Mouse (Mus musculus) stomach, embryonic 14.5 days (tissue): ENCODE measurements around the gene Rfk. TPM values are rescaled to one million over a fixed set of nuclear protein-coding genes. Genes with fewer than 3 reads are reported as not detected.

Source experiments
- ATAC-seq: fragments of 200-750 bp; cut with Nextera tagmentation; 2 replicates; pipeline ENCODE4 v1.8.0; 2017; ENCODE audit warnings: low read depth, moderate TSS enrichment; ENCODE audit not compliant: insufficient number of reproducible peaks, insufficient read depth, low FRiP score
- H3K27ac ChIP-seq: fragments of 300-500 bp; sonication (generic); 2 replicates; pipeline ENCODE4 v1.5.1; 2014; ENCODE audit warnings: mild to moderate bottlenecking, low read length, moderate library complexity, mixed read lengths
- H3K27me3 ChIP-seq: fragments of 300-500 bp; sonication (generic); 2 replicates; pipeline ENCODE4 v1.6.1; 2014; ENCODE audit warnings: low read length, control low read depth, mixed read lengths; ENCODE audit not compliant: control insufficient read depth, insufficient read depth
- H3K36me3 ChIP-seq: fragments of 300-500 bp; sonication (generic); 2 replicates; pipeline ENCODE4 v1.6.1; 2014; ENCODE audit warnings: mild to moderate bottlenecking, control low read depth, low read length, moderate library complexity, mixed read lengths; ENCODE audit not compliant: control insufficient read depth, insufficient read depth
- H3K4me1 ChIP-seq: fragments of 300-500 bp; sonication (generic); 2 replicates; pipeline ENCODE4 v1.6.1; 2014; ENCODE audit warnings: low read length, control low read depth, mixed read lengths; ENCODE audit not compliant: control insufficient read depth, insufficient read depth
- H3K4me2 ChIP-seq: fragments of 300-500 bp; sonication (generic); replicated peaks from 2 replicates; pipeline ENCODE4 v1.6.1; 2014; ENCODE audit warnings: low read depth, low read length, control low read depth
- H3K4me3 ChIP-seq: fragments of 300-500 bp; sonication (generic); 2 replicates; pipeline ENCODE4 v1.5.1; 2014; ENCODE audit warnings: low read depth, low read length, control low read depth
- H3K9ac ChIP-seq: fragments of 300-500 bp; sonication (generic); replicated peaks from 2 replicates; pipeline ENCODE4 v1.6.1; 2014; ENCODE audit warnings: low read depth, mild to moderate bottlenecking, control low read depth, low read length, moderate library complexity, mixed read lengths
- H3K9me3 ChIP-seq: fragments of 300-500 bp; sonication (generic); 2 replicates; pipeline ENCODE4 v1.6.1; 2016; ENCODE audit warnings: low read depth, low read length, control low read depth; ENCODE audit not compliant: control insufficient read depth
- WGBS: fragments of 180-500 bp; shearing (Covaris S2); extraction: QIAGEN DNeasy Blood & Tissue Kit; methylation state at CpG from one replicate; pipeline ENCODE4 v1.1.7; 2014; 5-methylcytosine and 5-hydroxymethylcytosine counted together
- polyA plus RNA-seq: library from polyadenylated mRNA; unstranded; fragments of >200 nt; fragmentation: Nextera tagmentation; extraction: Ambion mirVana; gene quantifications from 2 replicates; pipeline ENCODE4 v1.2.1, GENCODE M21; 2014

The Rfk gene
- polyA plus RNA-seq, 1 experiment from 2014 or later = 68.2 TPM

DNA sequence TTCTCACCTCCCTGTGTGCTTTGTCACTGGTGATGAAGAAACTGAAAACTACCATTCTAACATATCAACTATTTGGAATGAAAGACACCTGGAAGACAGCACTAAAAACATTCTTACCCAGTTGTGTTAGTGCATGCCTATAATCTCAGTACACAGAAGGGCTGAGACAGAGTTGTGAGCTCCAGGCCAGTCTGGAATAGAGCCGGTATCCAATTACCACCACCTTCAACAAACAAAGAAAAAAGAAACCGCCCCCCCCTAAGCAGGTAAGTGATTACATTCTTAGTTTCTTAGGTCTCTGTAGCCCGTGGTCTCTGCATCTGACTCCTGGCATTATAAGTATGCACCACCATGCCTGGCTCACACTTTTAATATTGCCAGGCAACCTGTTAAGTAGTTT is 977 bp upstream of the Rfk start:
- 7% methylated on average over 3 of the region's 3 CpGs for WGBS
- Histone ChIP-seq H3K4me1 (peaks cover 6% of the 10 kb centered on the region), H3K4me2 (peak overlapping the region; percentile 62; the same call in 1 of the 2 replicates), H3K4me3 (0 out of 2 replicates have a peak overlapping the region, but pooled peaks have one; percentile 89), H3K9me3 (no peaks in the 10 kb centered on the region), H3K27ac (no peak overlapping the region), H3K36me3 (no peaks in the 10 kb centered on the region), H3K27me3 (no peaks in the 10 kb centered on the region), H3K9ac (no peak overlapping the region)
- no peak for ATAC-seq

- H3K9ac ChIP-seq = no peak overlapping the region
- WGBS = 80% methylated on average over 4 of the region's 4 CpGs
- no peak for ATAC-seq
These were observed 3.0 kb downstream of the Rfk start for GRCm38 (mm10) chr19:17396802-17397201.

GRCm38 (mm10) chr19:17397922-17398321 is 4.1 kb downstream of the Rfk start:
- Histone ChIP-seq H3K36me3 (peaks cover 17% of the 10 kb centered on the region), H3K4me1 (peaks cover 6% of the 10 kb centered on the region), H3K4me3 (no peak overlapping the region), H3K27ac (no peak overlapping the region), H3K27me3 (no peaks in the 10 kb centered on the region), H3K4me2 (no peak overlapping the region), H3K9me3 (no peaks in the 10 kb centered on the region), H3K9ac (no peak overlapping the region)
- no peak for ATAC-seq
- 63% methylated on average over 5 of the region's 5 CpGs for WGBS

More at GRCm38 (mm10) chr19:17396802-17397201, 3.0 kb downstream of the Rfk start:
- H3K4me1 ChIP-seq = peaks cover 6% of the 10 kb centered on the region
- H3K4me3 ChIP-seq = no peak overlapping the region
- no peak overlapping the region for H3K27ac ChIP-seq
- H3K36me3 ChIP-seq = peaks cover 17% of the 10 kb centered on the region
- H3K9me3 ChIP-seq = no peaks in the 10 kb centered on the region
- H3K27me3 ChIP-seq = no peaks in the 10 kb centered on the region
- H3K4me2 ChIP-seq = no peak overlapping the region

GRCm38 (mm10) chr19:17399965-17400364 is 6.1 kb downstream of the Rfk start:
- H3K4me3 ChIP-seq = no peak overlapping the region
- peaks cover 17% of the 10 kb centered on the region for H3K36me3 ChIP-seq
- no peak overlapping the region for H3K27ac ChIP-seq
- H3K9ac ChIP-seq = no peak overlapping the region
- H3K4me1 ChIP-seq = peaks cover 3% of the 10 kb centered on the region
- no peak overlapping the region for H3K4me2 ChIP-seq
- no peak for ATAC-seq
- H3K9me3 ChIP-seq = no peaks in the 10 kb centered on the region
- H3K27me3 ChIP-seq = no peaks in the 10 kb centered on the region
- 86% methylated on average over 4 of the region's 4 CpGs for WGBS

- H3K27ac ChIP-seq = no peak overlapping the region
- no peaks in the 10 kb centered on the region for H3K27me3 ChIP-seq
- H3K36me3 ChIP-seq = peaks cover 17% of the 10 kb centered on the region
- H3K9me3 ChIP-seq = no peaks in the 10 kb centered on the region
- ATAC-seq = no peak
- H3K4me2 ChIP-seq = no peak overlapping the region
- 66% methylated on average over 4 of the region's 4 CpGs for WGBS
- no peaks in the 10 kb centered on the region for H3K4me1 ChIP-seq
- no peak overlapping the region for H3K4me3 ChIP-seq
- no peak overlapping the region for H3K9ac ChIP-seq
These were observed 6.7 kb downstream of the Rfk start for GRCm38 (mm10) chr19:17400571-17400970.

- no peak for ATAC-seq
- 93% methylated on average over 4 of the region's 4 CpGs for WGBS
- no peak overlapping the region for H3K4me2 ChIP-seq
- H3K9ac ChIP-seq = no peak overlapping the region
- no peak overlapping the region for H3K27ac ChIP-seq
- peaks cover 15% of the 10 kb centered on the region for H3K36me3 ChIP-seq
- no peaks in the 10 kb centered on the region; the same call in 1 of the 2 replicates for H3K9me3 ChIP-seq
- no peaks in the 10 kb centered on the region for H3K4me1 ChIP-seq
- no peaks in the 10 kb centered on the region for H3K27me3 ChIP-seq
- H3K4me3 ChIP-seq = no peak overlapping the region
These were observed 9.3 kb downstream of the Rfk start for GRCm38 (mm10) chr19:17403175-17403574.

DNA sequence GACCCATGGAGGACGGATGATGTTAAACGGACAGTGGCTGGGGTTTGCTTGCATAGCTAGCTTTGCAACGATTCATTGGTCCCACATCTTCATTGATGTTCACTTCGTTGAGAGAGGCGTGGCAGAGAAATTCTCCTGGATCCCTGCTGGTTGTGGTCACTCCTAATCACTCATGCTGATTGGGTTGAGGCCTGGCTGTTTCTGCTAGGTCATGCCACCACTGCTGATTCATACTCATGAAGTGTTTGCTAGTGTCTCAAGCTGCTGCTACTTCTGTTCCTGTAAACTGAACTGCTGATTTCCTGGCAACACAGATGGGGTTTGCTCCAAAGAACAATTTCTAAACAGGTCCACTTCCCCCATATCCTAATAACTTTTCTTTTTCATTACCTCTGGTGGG is 13.0 kb downstream of the Rfk start:
- no peaks in the 10 kb centered on the region; the same call in 1 of the 2 replicates for H3K9me3 ChIP-seq
- no peaks in the 10 kb centered on the region for H3K4me1 ChIP-seq
- H3K27ac ChIP-seq = no peak overlapping the region
- H3K4me3 ChIP-seq = no peak overlapping the region
- H3K36me3 ChIP-seq = no peaks in the 10 kb centered on the region
- H3K9ac ChIP-seq = no peak overlapping the region
- no peaks in the 10 kb centered on the region for H3K27me3 ChIP-seq
- H3K4me2 ChIP-seq = no peak overlapping the region
- WGBS = 86% methylated on average over 5 of the region's 5 CpGs
- ATAC-seq = no peak

DNA sequence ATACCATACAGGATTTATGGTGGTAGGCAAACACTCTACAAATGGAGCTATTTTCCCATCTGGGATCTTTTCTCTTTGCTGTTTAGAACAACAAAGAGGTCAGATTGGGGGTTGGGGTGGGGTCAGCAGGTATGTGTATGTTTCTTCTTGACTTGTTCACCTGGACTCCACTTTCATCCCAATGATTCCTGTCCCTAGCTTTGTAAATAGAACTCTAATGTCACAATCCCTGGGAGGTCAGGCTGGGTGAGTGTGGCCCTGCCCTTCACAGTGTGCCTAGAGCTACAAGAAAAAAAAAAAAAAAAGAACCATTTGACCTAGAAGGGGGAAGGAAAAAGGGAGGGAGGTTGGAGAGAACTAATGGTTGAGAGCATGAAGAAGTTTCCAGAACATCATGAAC is 14.7 kb downstream of the Rfk start:
- Histone ChIP-seq H3K4me1 (no peaks in the 10 kb centered on the region), H3K9ac (no peak overlapping the region), H3K4me2 (no peak overlapping the region), H3K27ac (no peak overlapping the region), H3K4me3 (no peak overlapping the region), H3K36me3 (no peaks in the 10 kb centered on the region), H3K9me3 (no peaks in the 10 kb centered on the region; the same call in 1 of the 2 replicates), H3K27me3 (no peaks in the 10 kb centered on the region)
- no peak for ATAC-seq

DNA sequence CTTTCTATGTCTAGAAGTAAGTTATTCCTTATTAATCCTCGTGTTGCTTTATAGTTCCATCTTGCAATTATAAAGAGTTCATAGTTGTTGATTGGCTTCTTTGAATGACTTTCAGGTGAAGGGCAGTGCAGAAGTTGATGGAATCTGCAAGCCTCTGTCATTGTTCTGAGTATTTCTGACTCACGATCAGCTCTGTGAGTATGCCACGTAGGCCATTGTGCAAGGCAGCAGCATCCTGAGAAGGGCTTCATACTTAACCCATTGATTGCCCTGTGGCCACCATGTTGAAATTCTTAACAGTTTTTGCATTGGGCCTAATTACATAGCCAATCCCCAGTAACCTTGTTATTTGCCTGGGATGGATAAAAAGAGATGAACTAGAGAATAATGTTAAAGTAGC is 15.5 kb downstream of the Rfk start:
- no peak overlapping the region for H3K9ac ChIP-seq
- H3K27me3 ChIP-seq = no peaks in the 10 kb centered on the region
- no peaks in the 10 kb centered on the region; the same call in 1 of the 2 replicates for H3K9me3 ChIP-seq
- no peak overlapping the region for H3K4me3 ChIP-seq
- H3K36me3 ChIP-seq = no peaks in the 10 kb centered on the region
- H3K27ac ChIP-seq = no peak overlapping the region
- ATAC-seq = no peak
- H3K4me1 ChIP-seq = no peaks in the 10 kb centered on the region
- 62% methylated on average over 3 of the region's 3 CpGs for WGBS
- no peak overlapping the region for H3K4me2 ChIP-seq
